Mouse (Mus musculus) neural tube, embryonic 14.5 days (tissue): ENCODE data around the gene Rbbp4. TPM values are rescaled to one million over a fixed set of nuclear protein-coding genes. Genes with fewer than 3 reads are reported as not detected.

Source experiments
- ATAC-seq: fragments of 200-750 bp; cut with Nextera tagmentation; 2 replicates; pipeline ENCODE4 v1.8.0; 2017; ENCODE audit warnings: low read depth, mild to moderate bottlenecking, moderate TSS enrichment, moderate library complexity
- H3K27ac ChIP-seq: fragments of 300-500 bp; sonication (generic); 2 replicates; pipeline ENCODE4 v1.5.1; 2014; ENCODE audit warnings: low read depth, mild to moderate bottlenecking, control low read depth, low read length, moderate library complexity, mixed read lengths
- H3K27me3 ChIP-seq: fragments of 300-500 bp; sonication (generic); 2 replicates; pipeline ENCODE4 v1.6.1; 2014; ENCODE audit warnings: low read length; ENCODE audit not compliant: control insufficient read depth, insufficient read depth
- H3K36me3 ChIP-seq: fragments of 300-500 bp; sonication (generic); 2 replicates; pipeline ENCODE4 v1.6.1; 2014; ENCODE audit warnings: low read length, mixed read lengths; ENCODE audit not compliant: control insufficient read depth, insufficient read depth
- H3K4me1 ChIP-seq: fragments of 300-500 bp; sonication (generic); 2 replicates; pipeline ENCODE4 v1.6.1; 2014; ENCODE audit warnings: low read length; ENCODE audit not compliant: control insufficient read depth, insufficient read depth
- H3K4me2 ChIP-seq: fragments of 300-500 bp; sonication (generic); 2 replicates; pipeline ENCODE4 v1.6.1; 2014; ENCODE audit warnings: mild to moderate bottlenecking, low read depth, low read length, control low read depth
- H3K4me3 ChIP-seq: fragments of 300-500 bp; sonication (generic); 2 replicates; pipeline ENCODE4 v1.5.1; 2014; ENCODE audit warnings: low read depth, low read length, control low read depth, mixed read lengths
- H3K9ac ChIP-seq: fragments of 300-500 bp; sonication (generic); replicated peaks from 2 replicates; pipeline ENCODE4 v1.6.1; 2014; ENCODE audit warnings: low read depth, mild to moderate bottlenecking, control low read depth, low read length, mixed read lengths
- H3K9me3 ChIP-seq: fragments of 300-500 bp; sonication (generic); 2 replicates; pipeline ENCODE4 v1.6.1; 2016; ENCODE audit warnings: low read length; ENCODE audit not compliant: control insufficient read depth
- WGBS: fragments of 180-500 bp; shearing (Covaris S2); extraction: QIAGEN DNeasy Blood & Tissue Kit; methylation state at CpG from one replicate; pipeline ENCODE4 v1.1.7; 2014; 5-methylcytosine and 5-hydroxymethylcytosine counted together
- microRNA-seq: library from miRNA; unstranded; fragments of <30 nt; microRNA quantifications from one replicate; pipeline ENCODE4, GENCODE M21; 2016
- polyA plus RNA-seq: library from polyadenylated mRNA; unstranded; fragments of >200 nt; fragmentation: Nextera tagmentation; extraction: Ambion mirVana; gene quantifications from 2 replicates; pipeline ENCODE4 v1.2.1, GENCODE M21; 2014

Rbbp4 gene
- polyA plus RNA-seq, 1 experiment from 2014 or later, result 231 TPM

- H3K27ac ChIP-seq, result peak within 1 kb of the TSS; percentile 29; the same call in 1 of the 2 replicates
- H3K9me3 ChIP-seq, result no peaks in the 10 kb centered on the region
- H3K4me3 ChIP-seq, result no peak within 1 kb of the TSS
- H3K9ac ChIP-seq, result no peak within 1 kb of the TSS
- no peak for ATAC-seq
- no peak within 1 kb of the TSS for H3K4me2 ChIP-seq
- no peaks in the 10 kb centered on the region for H3K27me3 ChIP-seq
- WGBS, result 24% methylated on average over 2 of the region's 4 CpGs
- no peaks in the 10 kb centered on the region for H3K36me3 ChIP-seq
- 0 out of 2 replicates have a peak, but pooled peaks cover 3% of the 10 kb centered on the region for H3K4me1 ChIP-seq
These were observed 74.0 kb downstream of the Rbbp4 start, which contains the start of gene C77080 for GRCm38 (mm10) chr4:129261196-129261595. Gene C77080 (minus strand): TSS chr4:129261404.

- Histone ChIP-seq H3K4me2 (no peak overlapping the region), H3K9me3 (no peaks in the 10 kb centered on the region), H3K4me3 (no peak overlapping the region), H3K4me1 (0 out of 2 replicates have a peak, but pooled peaks cover 3% of the 10 kb centered on the region), H3K9ac (no peak overlapping the region), H3K27ac (peak overlapping the region; percentile 29; the same call in 1 of the 2 replicates), H3K36me3 (no peaks in the 10 kb centered on the region), H3K27me3 (no peaks in the 10 kb centered on the region)
- 18% methylated on average over 6 of the region's 6 CpGs for WGBS
- ATAC-seq, result no peak
These were observed 74.5 kb downstream of the Rbbp4 start for GRCm38 (mm10) chr4:129260678-129261077.

GRCm38 (mm10) chr4:129259101-129259500 is 76.1 kb downstream of the Rbbp4 start:
- Histone ChIP-seq H3K4me1 (0 out of 2 replicates have a peak, but pooled peaks cover 3% of the 10 kb centered on the region), H3K27me3 (no peaks in the 10 kb centered on the region), H3K9me3 (no peaks in the 10 kb centered on the region), H3K4me2 (no peak overlapping the region), H3K27ac (no peak overlapping the region), H3K36me3 (no peaks in the 10 kb centered on the region), H3K9ac (no peak overlapping the region), H3K4me3 (no peak overlapping the region)
- ATAC-seq, result no peak
- WGBS, result 73% methylated on average over 4 of the region's 4 CpGs

Small RNA genes within 50 kb of the gene (microRNA-seq; reads per million reads assigned to microRNA genes)
- gene Gm22994, result not detected

Other genes with a start within 250 kb of the Rbbp4 start
- gene Tmem54, start 229.8 kb downstream of the Rbbp4 start, polyA plus RNA-seq, result 0.32 TPM in 1 of 2 replicates, not detected in the other
- 41.5 and 56.4 TPM in 2 replicates for gene Hpca, start 213.3 kb downstream of the Rbbp4 start, polyA plus RNA-seq
- gene Fndc5, start 198.4 kb downstream of the Rbbp4 start, polyA plus RNA-seq, result 27.4 and 32.4 TPM in 2 replicates
- gene S100pbp, start 145.6 kb downstream of the Rbbp4 start, polyA plus RNA-seq, result 18.3 and 19.8 TPM in 2 replicates
- 130 and 134 TPM in 2 replicates for gene Yars, start 145.6 kb downstream of the Rbbp4 start, polyA plus RNA-seq
- gene C77080, start 74.0 kb downstream of the Rbbp4 start, polyA plus RNA-seq, result 4.5 and 6.2 TPM in 2 replicates
- 1.6 and 3.5 TPM in 2 replicates for gene Sync, start 47.8 kb downstream of the Rbbp4 start, polyA plus RNA-seq
- gene Zbtb8os, start 325 bp upstream of the Rbbp4 start, polyA plus RNA-seq, result 19.5 and 21.7 TPM in 2 replicates
- 16.8 and 18.0 TPM in 2 replicates for gene Zbtb8a, start 42.7 kb upstream of the Rbbp4 start, polyA plus RNA-seq
- gene Zbtb8b, start 105.5 kb upstream of the Rbbp4 start, polyA plus RNA-seq, result 16.1 and 16.2 TPM in 2 replicates
- 32.8 and 33.2 TPM in 2 replicates for gene Bsdc1, start 126.2 kb upstream of the Rbbp4 start, polyA plus RNA-seq
- gene Tssk3, start 155.7 kb upstream of the Rbbp4 start, polyA plus RNA-seq, result 0.27 and 0.32 TPM in 2 replicates
- 0.64 TPM in 1 of 2 replicates, not detected in the other for gene Fam229a, start 155.8 kb upstream of the Rbbp4 start, polyA plus RNA-seq
- 1,581 and 1,634 TPM in 2 replicates for gene Marcksl1, start 178.2 kb upstream of the Rbbp4 start, polyA plus RNA-seq
- 67.2 and 94.0 TPM in 2 replicates for gene Hdac1, start 207.3 kb upstream of the Rbbp4 start, polyA plus RNA-seq
- 10.0 and 10.5 TPM in 2 replicates for gene Lck, start 238.3 kb upstream of the Rbbp4 start, polyA plus RNA-seq
- not detected in 2 replicates for gene Fam167b, start 243.2 kb upstream of the Rbbp4 start, polyA plus RNA-seq